Mouse (Mus musculus) frontal cortex, postnatal 25 days (tissue): ENCODE data around the gene Mrpl14.
A peak's percentile ranks its signal among the peaks of the same experiment; 100 is the strongest.

Experiments
- DNase-seq, 2 experiments: peaks; one replicate each; pipeline ENCODE4 v3.0.0; 2022; ENCODE audit warnings: low spot score in 2 of 2

The Mrpl14 gene

GRCm38 (mm10) chr17:45724574-45724921 lies 38.4 kb downstream of the Mrpl14 start:
- no peak for DNase-seq

- DNase-seq = no peak
These were observed 40.1 kb downstream of the Mrpl14 start for GRCm38 (mm10) chr17:45726249-45726648.

- DNase-seq = no peak
These were observed 41.4 kb downstream of the Mrpl14 start for GRCm38 (mm10) chr17:45727481-45727880.

GRCm38 (mm10) chr17:45727983-45728723 lies 42.0 kb downstream of the Mrpl14 start:
- no peak for DNase-seq

- no peak for DNase-seq
These were observed 43.3 kb downstream of the Mrpl14 start for GRCm38 (mm10) chr17:45729387-45729786.

GRCm38 (mm10) chr17:45730696-45731095 lies 44.6 kb downstream of the Mrpl14 start:
- no peak for DNase-seq

- DNase-seq = peak; percentile 89 to 93
These were observed 45.2 kb downstream of the Mrpl14 start for GRCm38 (mm10) chr17:45731172-45731864.

GRCm38 (mm10) chr17:45733038-45733734 lies 47.1 kb downstream of the Mrpl14 start:
- DNase-seq = peak in 1 of 2 experiments; percentile 15

- DNase-seq = peak; percentile 39 to 61
These were observed 47.7 kb downstream of the Mrpl14 start, which contains the start of gene 1600014C23Rik for GRCm38 (mm10) chr17:45733735-45734301. Gene 1600014C23Rik (minus strand): TSS chr17:45733844.

GRCm38 (mm10) chr17:45734333-45734732 lies 48.2 kb downstream of the Mrpl14 start:
- DNase-seq = no peak

GRCm38 (mm10) chr17:45734881-45735280 lies 48.8 kb downstream of the Mrpl14 start:
- DNase-seq = no peak

GRCm38 (mm10) chr17:45735382-45736310 lies 49.5 kb downstream of the Mrpl14 start:
- peak; percentile 80 to 82 for DNase-seq

- DNase-seq = peak; percentile 69 to 76
These were observed 50.4 kb downstream of the Mrpl14 start for GRCm38 (mm10) chr17:45736311-45737077.

- no peak for DNase-seq
These were observed 51.0 kb downstream of the Mrpl14 start for GRCm38 (mm10) chr17:45737078-45737601.

- no peak for DNase-seq
These were observed 56.4 kb downstream of the Mrpl14 start for GRCm38 (mm10) chr17:45742371-45743147.

- DNase-seq = no peak
These were observed 59.5 kb downstream of the Mrpl14 start for GRCm38 (mm10) chr17:45745629-45746028.

- no peak for DNase-seq
These were observed 60.6 kb downstream of the Mrpl14 start for GRCm38 (mm10) chr17:45746755-45747154.

- DNase-seq = no peak
These were observed 61.2 kb downstream of the Mrpl14 start for GRCm38 (mm10) chr17:45747293-45747692.
